Mouse (Mus musculus) hindbrain, embryonic 14.5 days (tissue): ENCODE results near the gene Hbs1l. TPM values are rescaled to one million over a fixed set of nuclear protein-coding genes. Genes with fewer than 3 reads are reported as not detected.
A peak's percentile ranks its signal among the peaks of the same experiment; 100 is the strongest.

Source experiments
- ATAC-seq: fragments of 200-750 bp; cut with Nextera tagmentation; 2 replicates; pipeline ENCODE4 v1.8.0; 2017; ENCODE audit warnings: moderate number of reproducible peaks, mild to moderate bottlenecking, moderate TSS enrichment, moderate library complexity; ENCODE audit not compliant: low FRiP score
- DNase-seq: peaks from one replicate; pipeline ENCODE4 v3.0.0-alpha.2; 2015; ENCODE audit warnings: low spot score
- H3K27ac ChIP-seq: fragments of 300-500 bp; sonication (generic); 2 replicates; pipeline ENCODE4 v1.5.1; 2014; ENCODE audit warnings: mild to moderate bottlenecking, moderate library complexity
- H3K27me3 ChIP-seq: fragments of 300-500 bp; sonication (generic); 2 replicates; pipeline ENCODE4 v1.6.1; 2014; ENCODE audit warnings: mild to moderate bottlenecking, low read length, mixed read lengths; ENCODE audit not compliant: control insufficient read depth, insufficient read depth
- H3K36me3 ChIP-seq: fragments of 300-500 bp; sonication (generic); replicated peaks from 2 replicates; pipeline ENCODE4 v1.6.1; 2014; ENCODE audit not compliant: control insufficient read depth, insufficient read depth
- H3K4me1 ChIP-seq: fragments of 300-500 bp; sonication (generic); replicated peaks from 2 replicates; pipeline ENCODE4 v1.6.1; 2014; ENCODE audit warnings: antibody characterized with exemption, low read length, mixed read lengths; ENCODE audit not compliant: control insufficient read depth, insufficient read depth
- H3K4me2 ChIP-seq: fragments of 300-500 bp; sonication (generic); replicated peaks from 2 replicates; pipeline ENCODE4 v1.6.1; 2014; ENCODE audit warnings: mild to moderate bottlenecking, moderate library complexity
- H3K4me3 ChIP-seq: fragments of 300-500 bp; sonication (generic); replicated peaks from 2 replicates; pipeline ENCODE4 v1.5.1; 2014; ENCODE audit warnings: mild to moderate bottlenecking, low read length
- H3K9ac ChIP-seq: fragments of 300-500 bp; sonication (generic); 2 replicates; pipeline ENCODE4 v1.6.1; 2014
- H3K9me3 ChIP-seq: fragments of 300-500 bp; sonication (generic); 2 replicates; pipeline ENCODE4 v1.6.1; 2016; ENCODE audit warnings: low read length; ENCODE audit not compliant: control insufficient read depth
- WGBS: fragments of 180-500 bp; shearing (Covaris S2); extraction: QIAGEN DNeasy Blood & Tissue Kit; methylation state at CpG from one replicate; pipeline ENCODE4 v1.1.7; 2014; 5-methylcytosine and 5-hydroxymethylcytosine counted together
- polyA plus RNA-seq: library from polyadenylated mRNA; unstranded; fragments of >200 nt; fragmentation: Nextera tagmentation; extraction: Ambion mirVana; gene quantifications from 2 replicates; pipeline ENCODE4 v1.2.1, GENCODE M21; 2014

Hbs1l gene
- 92.5 and 102 TPM in 2 replicates for polyA plus RNA-seq

- peak within 1 kb of the TSS; percentile 95 for H3K9ac ChIP-seq
- peak within 1 kb of the TSS; percentile 97 for H3K4me3 ChIP-seq
- peak; percentile 96 for DNase-seq
- peak; percentile 98 for ATAC-seq
- H3K27me3 ChIP-seq, result no peaks in the 10 kb centered on the region
- H3K4me2 ChIP-seq, result peak within 1 kb of the TSS; percentile 70
- H3K36me3 ChIP-seq, result peaks cover 11% of the 10 kb centered on the region
- peaks cover 18% of the 10 kb centered on the region for H3K4me1 ChIP-seq
- H3K9me3 ChIP-seq, result no peaks in the 10 kb centered on the region
- H3K27ac ChIP-seq, result peak within 1 kb of the TSS; percentile 71
- under 1% methylated on average over 79 of the region's 81 CpGs for whole genome bisulfite sequencing
Measured at GRCm38 (mm10) chr10:21295759-21296621, at the start of gene Hbs1l. Hbs1l (plus strand) TSS chr10:21295979.

- Histone ChIP-seq H3K9ac (no peak overlapping the region), H3K4me1 (no peaks in the 10 kb centered on the region), H3K4me3 (no peak overlapping the region), H3K9me3 (no peaks in the 10 kb centered on the region), H3K27me3 (no peaks in the 10 kb centered on the region), H3K36me3 (no peaks in the 10 kb centered on the region), H3K4me2 (no peak overlapping the region), H3K27ac (no peak overlapping the region)
- 77% methylated on average over 4 of the region's 4 CpGs for WGBS
- ATAC-seq, result no peak
- no peak for DNase-seq
Measured at GRCm38 (mm10) chr10:21248556-21248955, 47.2 kb upstream of the Hbs1l start.

- Histone ChIP-seq H3K36me3 (no peaks in the 10 kb centered on the region), H3K27ac (no peak overlapping the region), H3K4me2 (no peak overlapping the region), H3K27me3 (no peaks in the 10 kb centered on the region), H3K9me3 (no peaks in the 10 kb centered on the region), H3K9ac (no peak overlapping the region), H3K4me3 (no peak overlapping the region), H3K4me1 (no peaks in the 10 kb centered on the region)
- ATAC-seq, result no peak
- WGBS, result 56% methylated on average over 15 of the region's 15 CpGs
- peak; percentile 32 for DNase-seq
Measured at GRCm38 (mm10) chr10:21251881-21252534, 43.8 kb upstream of the Hbs1l start.

- Histone ChIP-seq H3K9ac (no peak overlapping the region), H3K27me3 (no peaks in the 10 kb centered on the region), H3K4me2 (no peak overlapping the region), H3K27ac (no peak overlapping the region), H3K36me3 (no peaks in the 10 kb centered on the region), H3K4me3 (no peak overlapping the region), H3K9me3 (no peaks in the 10 kb centered on the region), H3K4me1 (no peaks in the 10 kb centered on the region)
- no peak for DNase-seq
- 88% methylated on average over 4 of the region's 4 CpGs for WGBS
- ATAC-seq, result no peak
Measured at GRCm38 (mm10) chr10:21252800-21253199, 43.0 kb upstream of the Hbs1l start.

- Histone ChIP-seq H3K4me3 (no peak overlapping the region), H3K4me2 (no peak overlapping the region), H3K27me3 (no peaks in the 10 kb centered on the region), H3K4me1 (no peaks in the 10 kb centered on the region), H3K9ac (no peak overlapping the region), H3K27ac (no peak overlapping the region), H3K9me3 (no peaks in the 10 kb centered on the region), H3K36me3 (no peaks in the 10 kb centered on the region)
- no peak for DNase-seq
- WGBS, result 90% methylated on average over 12 of the region's 12 CpGs
- ATAC-seq, result no peak
Measured at GRCm38 (mm10) chr10:21254266-21255140, 41.3 kb upstream of the Hbs1l start.

GRCm38 (mm10) chr10:21257244-21257643, 38.5 kb upstream of the Hbs1l start:
- Histone ChIP-seq H3K9me3 (no peaks in the 10 kb centered on the region), H3K27ac (no peak overlapping the region), H3K4me3 (no peak overlapping the region), H3K4me2 (no peak overlapping the region), H3K9ac (no peak overlapping the region), H3K36me3 (no peaks in the 10 kb centered on the region), H3K4me1 (no peaks in the 10 kb centered on the region), H3K27me3 (no peaks in the 10 kb centered on the region)
- ATAC-seq, result no peak
- WGBS, result 71% methylated on average over 5 of the region's 5 CpGs
- no peak for DNase-seq

GRCm38 (mm10) chr10:21259649-21260048, 36.1 kb upstream of the Hbs1l start:
- Histone ChIP-seq H3K36me3 (no peaks in the 10 kb centered on the region), H3K27ac (no peak overlapping the region), H3K9ac (no peak overlapping the region), H3K27me3 (no peaks in the 10 kb centered on the region), H3K4me3 (no peak overlapping the region), H3K4me1 (no peaks in the 10 kb centered on the region), H3K4me2 (no peak overlapping the region), H3K9me3 (no peaks in the 10 kb centered on the region)
- no peak for ATAC-seq
- no peak for DNase-seq
- 81% methylated on average over 2 of the region's 2 CpGs for whole genome bisulfite sequencing

- H3K27me3 ChIP-seq, result no peaks in the 10 kb centered on the region
- H3K4me3 ChIP-seq, result no peak overlapping the region
- WGBS, result 79% methylated on average over 11 of the region's 11 CpGs
- no peak overlapping the region for H3K4me2 ChIP-seq
- no peaks in the 10 kb centered on the region for H3K4me1 ChIP-seq
- H3K27ac ChIP-seq, result no peak overlapping the region
- no peak for DNase-seq
- no peaks in the 10 kb centered on the region for H3K9me3 ChIP-seq
- no peak overlapping the region for H3K9ac ChIP-seq
- H3K36me3 ChIP-seq, result no peaks in the 10 kb centered on the region
- ATAC-seq, result no peak
Measured at GRCm38 (mm10) chr10:21265188-21265587, 30.6 kb upstream of the Hbs1l start.

GRCm38 (mm10) chr10:21267452-21267851, 28.3 kb upstream of the Hbs1l start:
- Histone ChIP-seq H3K4me2 (no peak overlapping the region), H3K9me3 (no peaks in the 10 kb centered on the region), H3K9ac (no peak overlapping the region), H3K27me3 (no peaks in the 10 kb centered on the region), H3K4me3 (no peak overlapping the region), H3K27ac (no peak overlapping the region), H3K4me1 (no peaks in the 10 kb centered on the region), H3K36me3 (no peaks in the 10 kb centered on the region)
- 97% methylated on average over 2 of the region's 2 CpGs for WGBS
- no peak for DNase-seq
- no peak for ATAC-seq
